Mouse (Mus musculus) heart, embryonic 10.5 days (tissue): ENCODE data around the gene Vbp1. TPM values are rescaled to one million over a fixed set of nuclear protein-coding genes. Genes with fewer than 3 reads are reported as not detected.
A peak's percentile ranks its signal among the peaks of the same experiment; 100 is the strongest.
"Not testable (repeated sequence)": the region's sequence is repeated elsewhere in the genome, so short reads cannot be mapped to it uniquely, and the experiment has no call there.

Experiments used
- DNase-seq: peaks from one replicate; pipeline ENCODE4 v3.0.0-alpha.2; 2017; ENCODE audit warnings: low spot score
- H3K27ac ChIP-seq: fragments of 300-500 bp; sonication (generic); 2 replicates; pipeline ENCODE4 v1.5.1; 2016; ENCODE audit warnings: mild to moderate bottlenecking
- H3K27me3 ChIP-seq: fragments of 300-500 bp; sonication (generic); 2 replicates; pipeline ENCODE4 v1.6.1; 2016; ENCODE audit warnings: mild to moderate bottlenecking; ENCODE audit not compliant: poor library complexity, insufficient read depth, severe bottlenecking
- H3K36me3 ChIP-seq: fragments of 300-500 bp; sonication (generic); 2 replicates; pipeline ENCODE4 v1.6.1; 2016; ENCODE audit warnings: mild to moderate bottlenecking, moderate library complexity
- H3K4me1 ChIP-seq: fragments of 300-500 bp; sonication (generic); 2 replicates; pipeline ENCODE4 v1.6.1; 2016; ENCODE audit warnings: mild to moderate bottlenecking
- H3K4me3 ChIP-seq: fragments of 300-500 bp; sonication (generic); 2 replicates; pipeline ENCODE4 v1.5.1; 2016; ENCODE audit warnings: mild to moderate bottlenecking, moderate library complexity
- H3K9me3 ChIP-seq: fragments of 300-500 bp; sonication (generic); 2 replicates; pipeline ENCODE4 v1.6.1; 2016; ENCODE audit warnings: mild to moderate bottlenecking, moderate library complexity
- WGBS: fragments of 180-500 bp; shearing (Covaris S2); methylation state at CpG from one replicate; pipeline ENCODE4 v1.1.7; 2016; 5-methylcytosine and 5-hydroxymethylcytosine counted together
- polyA plus RNA-seq: library from polyadenylated mRNA; unstranded; fragments of >200 nt; fragmentation: Nextera tagmentation; extraction: Ambion mirVana; gene quantifications from 2 replicates; pipeline ENCODE4 v1.2.1, GENCODE M21; 2016

The Vbp1 gene
- polyA plus RNA-seq, result 175 and 186 TPM in 2 replicates

GRCm38 (mm10) chrX:75514179-75514972 is at the start of gene Vbp1:
Vbp1 (plus strand) TSS chrX:75514299.
- Histone ChIP-seq H3K27me3 (no peaks in the 10 kb centered on the region), H3K4me1 (no peaks in the 10 kb centered on the region), H3K9me3 (no peaks in the 10 kb centered on the region), H3K36me3 (no peaks in the 10 kb centered on the region), H3K27ac (peak within 1 kb of the TSS; percentile 87), H3K4me3 (peak within 1 kb of the TSS; percentile 64)
- peak; percentile 93 for DNase-seq
- WGBS, result 10% methylated on average over 37 of the region's 37 CpGs

GRCm38 (mm10) chrX:75475182-75475644 is 38.9 kb upstream of the Vbp1 start:
- not testable (repeated sequence) for H3K4me1 ChIP-seq
- 14% methylated on average over 37 of the region's 37 CpGs for WGBS

GRCm38 (mm10) chrX:75489886-75490285 is 24.2 kb upstream of the Vbp1 start:
- H3K4me3 ChIP-seq, result no peak overlapping the region
- DNase-seq, result no peak
- no peaks in the 10 kb centered on the region for H3K36me3 ChIP-seq
- H3K27me3 ChIP-seq, result no peaks in the 10 kb centered on the region
- no peaks in the 10 kb centered on the region for H3K9me3 ChIP-seq
- H3K4me1 ChIP-seq, result no peaks in the 10 kb centered on the region
- 84% methylated on average over 1 of the region's 1 CpGs for WGBS
- no peak overlapping the region for H3K27ac ChIP-seq

More at GRCm38 (mm10) chrX:75475182-75475644, 38.9 kb upstream of the Vbp1 start:
- H3K36me3 ChIP-seq, H3K9me3 ChIP-seq, H3K27me3 ChIP-seq: not testable (repeated sequence)
- DNase-seq, result peak; percentile 77
- Histone ChIP-seq H3K27ac (0 out of 2 replicates have a peak overlapping the region, but pooled peaks have one; percentile 29), H3K4me3 (peak overlapping the region; percentile 50)

- no peaks in the 10 kb centered on the region for H3K4me1 ChIP-seq
- H3K4me3 ChIP-seq, result peak overlapping the region; percentile 64
- H3K36me3 ChIP-seq, result no peaks in the 10 kb centered on the region
- DNase-seq, result no peak
- 27% methylated on average over 3 of the region's 3 CpGs for WGBS
- no peaks in the 10 kb centered on the region for H3K27me3 ChIP-seq
- no peak overlapping the region for H3K27ac ChIP-seq
- H3K9me3 ChIP-seq, result no peaks in the 10 kb centered on the region
Measured at GRCm38 (mm10) chrX:75513787-75514178, 316 bp upstream of the Vbp1 start.

GRCm38 (mm10) chrX:75577582-75578324 is 63.7 kb downstream of the Vbp1 start, which contains the start of gene Rab39b:
Rab39b (minus strand) TSS chrX:75578231.
- H3K9me3 ChIP-seq, result no peaks in the 10 kb centered on the region
- WGBS, result 15% methylated on average over 41 of the region's 41 CpGs
- no peak within 1 kb of the TSS for H3K27ac ChIP-seq
- H3K27me3 ChIP-seq, result no peaks in the 10 kb centered on the region
- peak; percentile 73 for DNase-seq
- H3K36me3 ChIP-seq, result no peaks in the 10 kb centered on the region
- no peaks in the 10 kb centered on the region for H3K4me1 ChIP-seq
- H3K4me3 ChIP-seq, result peak within 1 kb of the TSS; percentile 60

- no peaks in the 10 kb centered on the region for H3K36me3 ChIP-seq
- no peaks in the 10 kb centered on the region for H3K27me3 ChIP-seq
- H3K9me3 ChIP-seq, result no peaks in the 10 kb centered on the region
- DNase-seq, result no peak
- H3K27ac ChIP-seq, result no peak overlapping the region
- WGBS, result 80% methylated on average over 2 of the region's 2 CpGs
- no peak overlapping the region for H3K4me3 ChIP-seq
- no peaks in the 10 kb centered on the region for H3K4me1 ChIP-seq
Measured at GRCm38 (mm10) chrX:75578539-75578938, 64.4 kb downstream of the Vbp1 start.

Other genes with a start within 250 kb of the Vbp1 start
- gene Fundc2, start 131.9 kb upstream of the Vbp1 start, polyA plus RNA-seq, result 45.9 and 55.2 TPM in 2 replicates
- 1.3 and 1.8 TPM in 2 replicates for gene F8, start 131.7 kb upstream of the Vbp1 start, polyA plus RNA-seq
- 11.9 and 13.2 TPM in 2 replicates for gene Cmc4, start 97.7 kb upstream of the Vbp1 start, polyA plus RNA-seq
- 6.9 and 8.6 TPM in 2 replicates for gene Mtcp1, start 97.7 kb upstream of the Vbp1 start, polyA plus RNA-seq
- 63.0 and 64.7 TPM in 2 replicates for gene Brcc3, start 97.7 kb upstream of the Vbp1 start, polyA plus RNA-seq
- 1.1 and 1.8 TPM in 2 replicates for gene Rab39b, start 63.9 kb downstream of the Vbp1 start, polyA plus RNA-seq